Mouse (Mus musculus) limb, embryonic 10.5 days (tissue): ENCODE results near the gene Tmigd1. TPM values are rescaled to one million over a fixed set of nuclear protein-coding genes. Genes with fewer than 3 reads are reported as not detected.
A peak's percentile ranks its signal among the peaks of the same experiment; 100 is the strongest.
"Not testable (repeated sequence)": the region's sequence is repeated elsewhere in the genome, so short reads cannot be mapped to it uniquely, and the experiment has no call there.

Experiments
- DNase-seq: peaks from one replicate; pipeline ENCODE4 v3.0.0-alpha.2; 2017; ENCODE audit warnings: low spot score
- H3K27ac ChIP-seq: fragments of 300-500 bp; sonication (generic); 2 replicates; pipeline ENCODE4 v1.5.1; 2016; ENCODE audit warnings: mild to moderate bottlenecking
- H3K27me3 ChIP-seq: fragments of 300-500 bp; sonication (generic); 2 replicates; pipeline ENCODE4 v1.6.1; 2016; ENCODE audit warnings: low read depth, mild to moderate bottlenecking; ENCODE audit not compliant: poor library complexity, severe bottlenecking
- H3K36me3 ChIP-seq: fragments of 300-500 bp; sonication (generic); 2 replicates; pipeline ENCODE4 v1.6.1; 2016; ENCODE audit warnings: mild to moderate bottlenecking, moderate library complexity
- H3K4me1 ChIP-seq: fragments of 300-500 bp; sonication (generic); 2 replicates; pipeline ENCODE4 v1.6.1; 2016
- H3K4me3 ChIP-seq: fragments of 300-500 bp; sonication (generic); 2 replicates; pipeline ENCODE4 v1.5.1; 2016; ENCODE audit warnings: mild to moderate bottlenecking, moderate library complexity
- H3K9me3 ChIP-seq: fragments of 300-500 bp; sonication (generic); replicated peaks from 2 replicates; pipeline ENCODE4 v1.6.1; 2016; ENCODE audit warnings: mild to moderate bottlenecking
- WGBS: fragments of 180-500 bp; shearing (Covaris S2); methylation state at CpG from one replicate; pipeline ENCODE4 v1.1.7; 2016; 5-methylcytosine and 5-hydroxymethylcytosine counted together
- polyA plus RNA-seq: library from polyadenylated mRNA; unstranded; fragments of >200 nt; fragmentation: Nextera tagmentation; extraction: Ambion mirVana; gene quantifications from 2 replicates; pipeline ENCODE4 v1.2.1, GENCODE M21; 2016

The Tmigd1 gene
- polyA plus RNA-seq, 1 experiment from 2014 or later = 0.14 TPM

- Histone ChIP-seq H3K4me3 (no peak overlapping the region), H3K9me3 (no peaks in the 10 kb centered on the region)
- 90% methylated on average over 7 of the region's 7 CpGs for WGBS
These were observed 6.7 kb downstream of the Tmigd1 start for GRCm38 (mm10) chr11:76908651-76909050.

GRCm38 (mm10) chr11:76911325-76912054 lies 9.5 kb downstream of the Tmigd1 start:
- 77% methylated on average over 3 of the region's 3 CpGs for WGBS
- no peaks in the 10 kb centered on the region for H3K9me3 ChIP-seq
- DNase-seq = no peak
- H3K36me3 ChIP-seq = no peaks in the 10 kb centered on the region
- 0 out of 2 replicates have a peak overlapping the region, but pooled peaks have one; percentile 11 for H3K27ac ChIP-seq
- peaks cover 40% of the 10 kb centered on the region for H3K4me1 ChIP-seq
- no peaks in the 10 kb centered on the region for H3K27me3 ChIP-seq
- H3K4me3 ChIP-seq = no peak overlapping the region

More at GRCm38 (mm10) chr11:76908651-76909050, 6.7 kb downstream of the Tmigd1 start:
- H3K27me3 ChIP-seq = no peaks in the 10 kb centered on the region
- H3K27ac ChIP-seq = no peak overlapping the region
- no peak for DNase-seq
- peaks cover 25% of the 10 kb centered on the region for H3K4me1 ChIP-seq
- no peaks in the 10 kb centered on the region for H3K36me3 ChIP-seq

- Histone ChIP-seq H3K9me3 (no peaks in the 10 kb centered on the region), H3K4me1 (peaks cover 46% of the 10 kb centered on the region), H3K4me3 (no peak overlapping the region), H3K36me3 (no peaks in the 10 kb centered on the region), H3K27me3 (no peaks in the 10 kb centered on the region), H3K27ac (no peak overlapping the region)
- no peak for DNase-seq
- 37% methylated on average over 7 of the region's 7 CpGs for WGBS
These were observed 10.1 kb downstream of the Tmigd1 start for GRCm38 (mm10) chr11:76912055-76912395.

GRCm38 (mm10) chr11:76914366-76914765 lies 12.4 kb downstream of the Tmigd1 start:
- Histone ChIP-seq H3K36me3 (no peaks in the 10 kb centered on the region), H3K9me3 (no peaks in the 10 kb centered on the region), H3K4me1 (peaks cover 55% of the 10 kb centered on the region), H3K27ac (no peak overlapping the region), H3K27me3 (no peaks in the 10 kb centered on the region), H3K4me3 (no peak overlapping the region)
- no peak for DNase-seq
- WGBS = 81% methylated on average over 7 of the region's 7 CpGs

- peak overlapping the region; percentile 65; the same call in 1 of the 2 replicates for H3K27ac ChIP-seq
- peaks cover 60% of the 10 kb centered on the region for H3K4me1 ChIP-seq
- H3K36me3 ChIP-seq = no peaks in the 10 kb centered on the region
- peak overlapping the region; percentile 32 for H3K4me3 ChIP-seq
- DNase-seq = no peak
- no peaks in the 10 kb centered on the region for H3K9me3 ChIP-seq
- H3K27me3 ChIP-seq = no peaks in the 10 kb centered on the region
- WGBS = 57% methylated on average over 13 of the region's 13 CpGs
These were observed 14.7 kb downstream of the Tmigd1 start for GRCm38 (mm10) chr11:76916539-76917229.

GRCm38 (mm10) chr11:76917230-76917548 lies 15.2 kb downstream of the Tmigd1 start:
- Histone ChIP-seq H3K36me3 (no peaks in the 10 kb centered on the region), H3K27ac (peak overlapping the region; percentile 65; the same call in 1 of the 2 replicates), H3K4me3 (peak overlapping the region; percentile 32), H3K9me3 (no peaks in the 10 kb centered on the region), H3K4me1 (peaks cover 59% of the 10 kb centered on the region), H3K27me3 (no peaks in the 10 kb centered on the region)
- 56% methylated on average over 3 of the region's 3 CpGs for WGBS
- no peak for DNase-seq

- no peaks in the 10 kb centered on the region for H3K36me3 ChIP-seq
- H3K27ac ChIP-seq = no peak overlapping the region
- no peaks in the 10 kb centered on the region for H3K9me3 ChIP-seq
- no peaks in the 10 kb centered on the region for H3K27me3 ChIP-seq
- peaks cover 34% of the 10 kb centered on the region for H3K4me1 ChIP-seq
- whole genome bisulfite sequencing = 85% methylated on average over 1 of the region's 1 CpGs
- no peak for DNase-seq
- H3K4me3 ChIP-seq = no peak overlapping the region
These were observed 18.6 kb downstream of the Tmigd1 start for GRCm38 (mm10) chr11:76920607-76921006.

- H3K36me3 ChIP-seq = no peaks in the 10 kb centered on the region
- WGBS = 82% methylated on average over 6 of the region's 6 CpGs
- DNase-seq = no peak
These were observed 22.8 kb downstream of the Tmigd1 start, which contains the start of gene Blmh for GRCm38 (mm10) chr11:76924759-76925236. Blmh (plus strand) TSS chr11:76924809.

GRCm38 (mm10) chr11:76928586-76928985 lies 26.6 kb downstream of the Tmigd1 start:
- H3K4me1 ChIP-seq, H3K4me3 ChIP-seq, H3K27ac ChIP-seq, H3K9me3 ChIP-seq, H3K27me3 ChIP-seq, DNase-seq, H3K36me3 ChIP-seq: not testable (repeated sequence)
- 93% methylated on average over 8 of the region's 8 CpGs for WGBS

More at GRCm38 (mm10) chr11:76924759-76925236, 22.8 kb downstream of the Tmigd1 start, which contains the start of gene Blmh:
- Histone ChIP-seq H3K9me3 (no peaks in the 10 kb centered on the region), H3K27me3 (no peaks in the 10 kb centered on the region), H3K4me1 (peaks cover 16% of the 10 kb centered on the region), H3K4me3 (no peak within 1 kb of the TSS), H3K27ac (no peak within 1 kb of the TSS)

GRCm38 (mm10) chr11:76933209-76933608 lies 31.2 kb downstream of the Tmigd1 start:
- WGBS = 68% methylated on average over 3 of the region's 3 CpGs
- Histone ChIP-seq H3K36me3 (no peaks in the 10 kb centered on the region), H3K4me1 (no peaks in the 10 kb centered on the region), H3K4me3 (no peak overlapping the region), H3K27ac (no peak overlapping the region), H3K9me3 (no peaks in the 10 kb centered on the region), H3K27me3 (no peaks in the 10 kb centered on the region)
- no peak for DNase-seq

- no peaks in the 10 kb centered on the region for H3K4me1 ChIP-seq
- 83% methylated on average over 5 of the region's 5 CpGs for WGBS
- H3K27me3 ChIP-seq = no peaks in the 10 kb centered on the region
- H3K27ac ChIP-seq = no peak overlapping the region
- H3K9me3 ChIP-seq = no peaks in the 10 kb centered on the region
- H3K36me3 ChIP-seq = no peaks in the 10 kb centered on the region
- H3K4me3 ChIP-seq = no peak overlapping the region
- DNase-seq = no peak
These were observed 34.6 kb downstream of the Tmigd1 start for GRCm38 (mm10) chr11:76936578-76936977.

GRCm38 (mm10) chr11:76944839-76945238 lies 42.9 kb downstream of the Tmigd1 start:
- H3K27me3 ChIP-seq = no peaks in the 10 kb centered on the region
- no peaks in the 10 kb centered on the region for H3K9me3 ChIP-seq
- H3K4me3 ChIP-seq = peak overlapping the region; percentile 88
- 75% methylated on average over 6 of the region's 6 CpGs for WGBS
- peaks cover 20% of the 10 kb centered on the region for H3K36me3 ChIP-seq
- no peak for DNase-seq
- peak overlapping the region; percentile 96 for H3K27ac ChIP-seq
- peaks cover 15% of the 10 kb centered on the region for H3K4me1 ChIP-seq
